Mouse (Mus musculus) 416B (cell line): ENCODE results near the gene Zbtb20.

Experiments
- DNase-seq: peaks from one replicate; pipeline ENCODE4 v3.0.0; 2011; ENCODE audit warnings: low read depth

Zbtb20 gene

DNA sequence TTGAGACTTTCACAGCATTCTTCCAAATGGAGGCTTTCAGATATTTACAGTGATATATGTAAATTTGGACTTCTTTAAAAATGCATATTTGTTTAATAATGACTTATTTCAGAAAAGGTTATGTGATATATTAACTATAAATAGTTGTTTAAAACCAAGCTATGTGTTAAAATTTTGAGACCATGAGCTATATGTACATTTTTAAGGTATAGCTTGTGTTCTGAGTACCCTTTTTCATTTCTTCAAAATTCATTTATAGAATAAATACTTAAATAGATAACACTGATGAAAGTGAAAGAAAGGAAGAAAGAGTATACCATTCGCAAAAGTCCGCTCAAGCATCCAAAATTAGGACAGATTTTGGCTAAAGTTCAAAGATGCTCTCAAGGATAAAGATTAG is 607.1 kb downstream of the Zbtb20 start:
- no peak for DNase-seq

GRCm38 (mm10) chr16:43484400-43484799 is 608.7 kb downstream of the Zbtb20 start:
- no peak for DNase-seq

- DNase-seq, result no peak
These were observed 613.7 kb downstream of the Zbtb20 start for GRCm38 (mm10) chr16:43489362-43489761.

DNA sequence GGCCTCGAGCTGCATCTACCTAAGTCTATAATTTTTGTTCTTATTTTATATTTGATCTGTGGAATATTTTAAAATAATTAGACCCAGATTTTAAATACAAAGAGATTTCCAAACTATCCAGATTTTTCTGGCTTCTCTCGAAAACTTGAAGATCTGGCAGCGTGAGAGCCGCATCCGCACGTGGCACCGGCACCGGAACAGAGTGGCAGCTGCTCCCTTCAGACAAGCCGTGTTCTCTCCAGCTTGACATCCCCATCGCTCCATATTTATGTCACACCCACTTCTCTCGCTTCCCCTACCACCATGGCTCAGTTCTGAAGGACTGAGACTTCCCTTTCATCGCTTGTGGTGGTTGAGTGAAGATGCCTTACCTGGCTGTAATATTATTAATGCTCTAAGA is 614.3 kb downstream of the Zbtb20 start:
- no peak for DNase-seq

GRCm38 (mm10) chr16:43492863-43493262 is 617.2 kb downstream of the Zbtb20 start:
- DNase-seq, result no peak

- no peak for DNase-seq
These were observed 618.1 kb downstream of the Zbtb20 start for GRCm38 (mm10) chr16:43493596-43494385.

- no peak for DNase-seq
These were observed 619.6 kb downstream of the Zbtb20 start for GRCm38 (mm10) chr16:43495175-43495818.

GRCm38 (mm10) chr16:43497093-43497492 is 621.4 kb downstream of the Zbtb20 start:
- DNase-seq, result no peak

- no peak for DNase-seq
These were observed 624.6 kb downstream of the Zbtb20 start for GRCm38 (mm10) chr16:43500132-43500853.

DNA sequence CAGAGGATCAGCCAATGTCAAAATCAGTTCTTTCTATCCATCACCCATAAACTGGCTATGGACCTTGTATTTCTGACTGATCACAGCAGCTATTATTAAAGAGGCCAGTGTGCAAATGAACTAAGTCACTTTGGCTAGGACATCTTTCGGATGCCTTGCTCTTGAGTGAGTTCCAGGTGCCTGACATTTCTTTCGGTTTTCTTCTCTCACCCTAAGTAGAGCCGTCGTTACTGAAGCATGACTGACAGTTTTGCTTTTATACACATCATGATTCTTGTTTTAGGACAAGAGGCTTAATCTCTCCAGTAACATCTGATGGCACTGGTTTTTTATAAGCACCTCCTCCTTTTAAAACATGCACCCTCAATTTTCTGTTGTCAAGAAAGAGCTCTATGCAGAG is 625.6 kb downstream of the Zbtb20 start:
- no peak for DNase-seq

DNA sequence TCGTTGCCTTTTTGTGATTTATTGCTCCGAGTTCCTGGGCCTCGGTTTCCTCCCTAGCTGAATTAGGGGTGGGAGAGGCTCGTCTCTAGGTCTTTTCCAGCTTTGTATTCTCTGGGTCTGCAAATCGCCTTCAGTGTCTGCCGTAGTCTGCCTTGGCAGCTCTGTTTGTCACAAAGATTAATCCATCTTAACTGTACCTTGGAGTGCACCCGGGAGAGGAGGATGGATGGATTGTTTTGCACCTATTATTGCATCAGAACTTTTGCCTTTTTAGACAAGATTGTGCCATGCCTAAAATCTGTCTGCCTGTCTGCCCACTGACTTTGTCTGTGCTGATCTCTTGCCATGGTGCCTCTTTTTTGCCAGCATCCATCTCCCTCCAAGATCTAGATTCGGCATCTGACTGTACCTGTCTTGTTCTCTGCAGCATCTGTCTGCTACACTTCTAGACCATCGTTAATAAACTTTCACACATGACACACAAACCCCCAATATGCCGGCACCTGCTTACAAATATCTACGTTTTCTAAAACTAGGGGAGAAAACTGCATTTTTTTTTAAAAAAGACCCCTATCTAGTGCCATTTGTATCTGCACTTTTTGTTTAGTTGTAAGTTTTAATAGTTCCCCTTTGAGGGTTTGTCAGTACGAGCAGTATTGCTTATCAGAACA is 626.8 kb downstream of the Zbtb20 start:
- no peak for DNase-seq

- no peak for DNase-seq
These were observed 627.4 kb downstream of the Zbtb20 start for GRCm38 (mm10) chr16:43503010-43503635.

GRCm38 (mm10) chr16:43503636-43504010 is 627.9 kb downstream of the Zbtb20 start:
- DNase-seq, result no peak

- DNase-seq, result peak; percentile 53
These were observed 628.5 kb downstream of the Zbtb20 start for GRCm38 (mm10) chr16:43504151-43504550.

DNA sequence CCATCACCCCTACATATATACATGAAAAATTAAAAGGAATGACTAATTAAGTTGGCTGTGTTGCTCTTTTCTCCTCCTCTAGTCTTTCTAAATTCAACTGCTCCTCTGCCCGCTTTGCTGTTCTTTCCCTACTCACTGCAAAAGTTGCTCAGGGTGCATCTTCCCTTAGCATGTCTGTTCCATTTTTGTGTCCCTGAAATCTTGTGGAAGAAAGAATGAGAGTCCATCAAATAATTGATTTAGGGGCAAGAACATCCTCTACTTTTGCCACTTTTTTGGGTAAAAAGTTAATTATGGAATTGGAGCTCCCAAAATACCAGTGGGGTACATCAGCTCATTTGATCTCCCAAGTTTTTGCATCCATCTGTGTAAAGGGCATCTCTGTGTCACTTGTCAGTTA is 628.9 kb downstream of the Zbtb20 start:
- DNase-seq, result no peak

DNA sequence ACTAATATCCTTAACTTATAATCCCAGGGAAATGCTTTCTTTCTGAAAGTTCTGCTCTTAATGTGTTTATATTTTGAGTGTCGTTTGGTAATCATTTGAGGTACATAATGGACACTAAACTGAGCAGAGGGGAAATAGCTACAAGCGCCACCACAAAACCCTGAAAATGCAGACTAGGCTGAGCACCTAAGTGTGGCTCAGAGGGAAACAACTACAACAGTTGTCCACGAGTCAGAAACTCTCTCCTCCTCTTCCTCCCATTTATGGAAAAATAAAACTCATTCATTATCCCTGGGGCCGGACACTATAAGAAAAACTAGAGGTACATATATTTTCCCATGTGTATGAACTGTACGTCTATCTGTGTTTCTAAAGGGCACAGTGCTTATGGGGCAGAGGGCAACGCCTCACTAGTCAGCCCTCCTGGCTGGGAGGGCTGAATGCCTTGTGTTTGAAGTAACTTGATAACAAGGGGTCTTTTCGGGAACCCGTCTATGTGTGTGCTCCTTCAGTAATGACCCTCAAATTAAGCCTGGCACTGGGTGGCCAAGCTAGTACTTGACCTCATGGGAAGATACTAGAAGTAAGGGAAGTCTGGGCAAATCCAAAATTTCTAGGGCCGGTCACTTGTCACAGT is 629.8 kb downstream of the Zbtb20 start:
- DNase-seq, result no peak

DNA sequence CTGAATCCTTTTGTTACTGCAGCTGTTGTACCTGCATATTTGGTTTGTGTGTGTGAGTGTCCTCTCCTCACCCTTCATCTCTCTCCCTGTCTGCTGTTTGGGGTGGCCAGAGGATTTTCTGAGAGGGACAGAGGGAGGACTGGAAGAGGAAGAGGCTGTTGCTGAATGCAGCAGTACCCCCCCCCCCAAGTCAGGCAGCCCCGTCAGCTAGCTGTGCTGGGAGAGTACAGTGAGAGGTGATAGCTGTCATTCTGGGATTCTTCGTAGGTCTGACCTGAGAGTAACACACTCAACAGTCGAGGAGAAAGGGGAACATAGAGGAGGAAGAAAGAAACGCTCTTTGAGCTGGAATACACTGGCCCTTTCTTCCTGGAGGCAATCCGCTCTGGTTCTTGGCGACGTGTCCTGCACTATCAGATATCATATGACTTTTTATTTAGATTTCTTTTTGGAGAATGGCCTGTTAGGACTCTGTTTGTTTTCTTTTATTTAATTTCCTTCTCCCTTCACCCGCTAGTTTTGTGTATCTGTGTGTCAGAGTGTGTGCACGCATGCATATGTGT is 630.6 kb downstream of the Zbtb20 start:
- DNase-seq, result no peak

DNA sequence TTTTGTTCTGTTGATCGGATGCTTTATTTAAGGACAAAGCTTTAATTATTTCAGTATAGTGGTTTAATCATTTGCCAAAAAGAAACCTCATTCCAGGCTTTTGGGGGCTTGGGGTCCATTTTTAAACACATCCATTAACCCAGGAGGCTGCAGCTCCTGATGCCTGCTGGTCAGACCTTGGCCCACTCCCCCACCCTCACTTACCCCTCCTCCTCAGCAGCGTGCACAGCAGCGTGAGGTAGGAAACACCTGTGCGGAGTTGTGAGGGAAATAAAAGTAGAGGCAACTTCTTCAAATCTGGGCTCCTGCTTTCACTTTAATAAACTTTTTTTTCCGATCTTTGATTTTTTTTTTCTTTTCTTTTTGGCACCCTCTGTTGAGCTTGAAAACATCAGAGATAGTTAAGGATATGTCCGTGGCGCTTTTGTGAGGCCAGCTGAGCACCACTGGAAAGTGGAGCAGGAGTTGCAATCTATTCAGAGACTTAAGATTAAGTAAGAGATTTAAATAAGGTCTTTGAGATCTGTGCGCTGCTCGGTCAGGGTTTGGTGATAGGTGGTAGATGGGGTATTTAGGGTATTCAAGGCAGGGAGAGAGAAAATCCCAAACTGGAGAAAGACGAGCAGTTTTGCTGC is 631.2 kb downstream of the Zbtb20 start:
- DNase-seq, result no peak

DNA sequence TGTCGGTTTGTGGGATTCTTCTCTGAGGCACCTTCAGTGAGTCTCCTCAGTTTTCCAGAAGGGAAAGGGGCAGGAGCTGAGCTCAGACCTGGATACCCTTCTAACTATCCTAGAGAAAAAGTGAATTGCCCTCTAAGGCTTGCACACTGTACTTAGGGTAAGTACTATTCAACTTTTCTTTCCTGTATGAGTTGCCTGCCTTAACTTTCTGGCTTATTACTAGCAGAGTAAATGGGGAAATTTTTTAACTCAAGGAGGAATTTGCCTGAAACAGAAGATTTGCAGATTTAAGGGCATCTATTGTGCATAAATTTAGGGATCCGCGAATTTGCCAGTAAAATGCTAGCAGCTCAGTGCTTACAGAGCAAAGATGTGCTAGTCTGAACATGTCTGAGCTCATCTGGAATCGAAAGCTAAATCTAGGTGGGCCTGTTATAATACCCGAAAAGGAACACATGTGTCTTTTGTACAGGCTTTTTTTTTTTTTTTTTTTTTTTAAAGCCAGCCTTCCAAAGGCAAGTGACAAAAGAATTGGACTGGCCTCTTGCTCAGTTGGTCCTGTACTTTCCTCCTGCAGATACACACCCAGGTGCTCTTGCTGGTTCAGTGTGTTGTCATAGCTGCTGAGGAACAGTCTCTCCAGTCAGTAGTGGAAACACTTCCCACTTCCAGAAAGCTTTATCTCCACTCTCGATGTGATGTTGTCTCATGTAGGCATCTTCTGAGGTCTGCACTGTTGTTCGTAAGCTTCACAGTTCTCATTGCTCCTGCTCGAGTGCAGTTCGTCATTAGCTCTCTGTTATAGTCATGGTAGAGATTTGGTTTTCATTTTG is 632.7 kb downstream of the Zbtb20 start:
- no peak for DNase-seq

DNA sequence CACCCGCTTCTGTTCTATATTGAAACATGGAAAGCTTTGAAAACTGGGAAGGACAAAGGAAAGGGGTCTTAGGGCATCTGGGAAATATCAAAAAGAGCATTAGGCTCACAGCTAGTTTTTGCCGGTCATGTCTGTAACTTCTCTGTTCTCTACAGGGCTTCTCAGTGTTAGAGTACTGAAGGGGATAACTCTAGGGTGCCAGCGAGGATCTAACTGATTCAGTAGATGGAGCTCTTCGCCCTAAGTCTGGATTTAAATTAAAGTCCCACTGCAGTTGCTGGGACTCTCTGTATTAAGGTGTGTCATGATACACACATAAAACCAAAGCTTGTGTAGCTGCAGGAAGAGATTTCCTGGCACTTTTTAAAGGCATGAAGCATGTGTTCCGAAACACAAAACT is 634.8 kb downstream of the Zbtb20 start:
- no peak for DNase-seq
